ENCODE assay signal across 9 mouse cellular contexts in the genomic region with DNA sequence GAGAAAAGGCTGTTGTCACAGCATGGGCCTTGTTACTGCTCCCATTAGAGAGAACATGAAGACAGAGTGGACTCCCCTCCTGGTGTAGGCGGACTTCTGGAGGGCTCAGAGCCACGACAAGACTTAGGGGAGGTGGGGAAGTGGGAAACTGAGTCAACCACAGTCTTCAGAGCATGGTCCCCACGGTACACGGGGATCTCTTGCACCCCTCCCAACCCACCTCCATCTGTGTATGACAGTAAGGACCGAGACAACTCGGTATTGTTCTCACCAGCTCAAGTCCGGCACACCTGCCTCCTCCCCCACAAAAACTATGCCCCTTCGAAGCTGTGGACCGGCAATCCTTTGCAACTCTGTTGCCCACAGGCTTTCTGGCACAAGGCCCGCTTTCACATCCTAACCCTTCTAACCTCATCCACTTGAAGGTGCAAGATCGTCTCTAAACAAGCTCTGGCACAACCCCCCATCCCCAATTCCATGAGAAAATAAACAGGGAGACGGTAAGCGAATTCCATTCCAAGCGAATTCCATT. TPM values are rescaled to one million over a fixed set of nuclear protein-coding genes. Genes with fewer than 3 reads are reported as not detected.
DNase-seq lines count a peak whose midpoint lies in the region; ATAC-seq lines count a peak whose summit lies in the region.
"Had no signal": no experiment of that assay in that cellular context is flagged by ENCODE, and none has a peak within 500 bp of the region (broad histone marks: within the 10 kb centered on the region; RNA-seq: fewer than 3 reads in every experiment).

No protein-coding gene starts in this region.

- no peaks in the 10 kb centered on the region for H3K9me3 ChIP-seq in heart, embryonic 10.5 days
- no peaks in the 10 kb centered on the region for H3K9me3 ChIP-seq in neural tube, embryonic 12.5 days
- H3K9me3 ChIP-seq in lung, embryonic 16.5 days (ENCODE audit: control insufficient read depth, low read length), result no peaks in the 10 kb centered on the region
- no peaks in the 10 kb centered on the region for H3K9me3 ChIP-seq in liver, embryonic 11.5 days (ENCODE audit: control insufficient read depth, low read length)

- 0 out of 2 replicates have a peak overlapping the region, but pooled peaks have one; percentile 23 for H3K4me2 ChIP-seq in neural tube, embryonic 12.5 days (replicated peaks)
- H3K4me2 ChIP-seq in lung, embryonic 16.5 days (ENCODE audit: low read depth, low read length), result peak overlapping the region; percentile 42
- H3K4me2 ChIP-seq in liver, embryonic 11.5 days, result no peak overlapping the region

- H3K36me3 ChIP-seq in heart, embryonic 10.5 days, result no peaks in the 10 kb centered on the region
- no peaks in the 10 kb centered on the region for H3K36me3 ChIP-seq in neural tube, embryonic 12.5 days
- H3K36me3 ChIP-seq in lung, embryonic 16.5 days (ENCODE audit: control insufficient read depth, insufficient read depth, low read length), result no peaks in the 10 kb centered on the region
- no peaks in the 10 kb centered on the region for H3K36me3 ChIP-seq in liver, embryonic 11.5 days (ENCODE audit: control insufficient read depth, insufficient read depth, low read length)

- H3K27ac ChIP-seq in heart, embryonic 10.5 days, result peak overlapping the region; percentile 49
- no peak overlapping the region for H3K27ac ChIP-seq in neural tube, embryonic 12.5 days
- H3K27ac ChIP-seq in lung, embryonic 16.5 days (ENCODE audit: low read length), result no peak overlapping the region
- H3K27ac ChIP-seq in liver, embryonic 11.5 days (ENCODE audit: low read depth, low read length), result no peak overlapping the region

- H3K4me3 ChIP-seq in heart, embryonic 10.5 days, result peak overlapping the region; percentile 46
- no peak overlapping the region for H3K4me3 ChIP-seq in neural tube, embryonic 12.5 days
- peak overlapping the region; percentile 15 for H3K4me3 ChIP-seq in lung, embryonic 16.5 days (ENCODE audit: low read length)
- no peak overlapping the region for H3K4me3 ChIP-seq in liver, embryonic 11.5 days (ENCODE audit: low read depth, low read length)

- peaks cover 44% of the 10 kb centered on the region for H3K4me1 ChIP-seq in heart, embryonic 10.5 days
- H3K4me1 ChIP-seq in neural tube, embryonic 12.5 days, result no peaks in the 10 kb centered on the region
- peaks cover 14% of the 10 kb centered on the region for H3K4me1 ChIP-seq in lung, embryonic 16.5 days (replicated peaks; ENCODE audit: control insufficient read depth, insufficient read depth, low read length)
- no peaks in the 10 kb centered on the region for H3K4me1 ChIP-seq in liver, embryonic 11.5 days (replicated peaks; ENCODE audit: control insufficient read depth, insufficient read depth, low read length)

- no peak for ATAC-seq in neural tube, embryonic 12.5 days (ENCODE audit: low FRiP score, low read depth)
- 0 out of 2 replicates have a peak, but pooled peaks have one; percentile 15 for ATAC-seq in lung, embryonic 16.5 days (ENCODE audit: low read depth)
- no peak for ATAC-seq in liver, embryonic 11.5 days (replicated peaks; ENCODE audit: low FRiP score)

- intact Hi-C loops in heart, postnatal 10 days (cut with DNase I), result no loop called here

- 29% methylated on average over 14 of the region's 14 CpGs for WGBS in heart, embryonic 10.5 days
- WGBS in neural tube, embryonic 12.5 days, result 36% methylated on average over 14 of the region's 14 CpGs
- 17% methylated on average over 14 of the region's 14 CpGs for WGBS in lung, embryonic 16.5 days
- WGBS in liver, embryonic 11.5 days, result 38% methylated on average over 14 of the region's 14 CpGs

- no peaks in the 10 kb centered on the region for H3K27me3 ChIP-seq in heart, embryonic 10.5 days (ENCODE audit: insufficient read depth, poor library complexity, severe bottlenecking)
- 0 out of 2 replicates have a peak, but pooled peaks cover 4% of the 10 kb centered on the region for H3K27me3 ChIP-seq in neural tube, embryonic 12.5 days (replicated peaks)
- peaks cover 2% of the 10 kb centered on the region; the same call in 1 of the 2 replicates for H3K27me3 ChIP-seq in lung, embryonic 16.5 days (ENCODE audit: control insufficient read depth, insufficient read depth, low read depth, low read length)
- H3K27me3 ChIP-seq in liver, embryonic 11.5 days (replicated peaks; ENCODE audit: control insufficient read depth, insufficient read depth, low read length), result peaks cover 2% of the 10 kb centered on the region; the same call in 1 of the 2 replicates

- H3K9ac ChIP-seq in neural tube, embryonic 12.5 days, result no peak overlapping the region
- no peak overlapping the region for H3K9ac ChIP-seq in lung, embryonic 16.5 days (ENCODE audit: low read length)
- H3K9ac ChIP-seq in liver, embryonic 11.5 days (ENCODE audit: low read depth, low read length), result no peak overlapping the region

- peak; percentile 61 for DNase-seq in heart, embryonic 10.5 days (ENCODE audit: low spot score)
- no peak for DNase-seq in heart, postnatal 10 days
- no peak for DNase-seq in neural tube, embryonic 10.5 days (ENCODE audit: extremely low spot score, low spot score)
- DNase-seq in testis, postnatal 14 days (ENCODE audit: low spot score), result peak; percentile 71
- DNase-seq in liver, embryonic 11.5 days (ENCODE audit: low spot score), result no peak
- DNase-seq in left cerebral cortex, adult 9 months (ENCODE audit: low spot score in 2 of 2), result no peak
- DNase-seq: right cerebral cortex, postnatal 25 days had no signal

RNA-seq across cellular contexts. Expression of a gene that starts 13.3 kb away (rescaled TPM):
- polyA plus RNA-seq in heart, embryonic 10.5 days (2016; fragmentation: Nextera tagmentation; extraction: Ambion mirVana), result 1.0 and 6.1 TPM in 2 replicates
- 1 to 10 TPM; 2.5 to 4.0 TPM for total RNA-seq in heart, postnatal 10 days (2021)
- 8.8 and 10.0 TPM in 2 replicates for polyA plus RNA-seq in neural tube, embryonic 12.5 days (2016; fragmentation: Nextera tagmentation; extraction: Ambion mirVana)
- polyA plus RNA-seq in lung, embryonic 16.5 days (2015; fragmentation: Nextera tagmentation; extraction: Ambion mirVana), result 5.1 and 5.3 TPM in 2 replicates
- polyA plus RNA-seq in liver, embryonic 11.5 days (2014; fragmentation: Nextera tagmentation; extraction: Ambion mirVana), result 6.9 and 10.2 TPM in 2 replicates

Comparison
In these comparisons a context has a peak if more than half of its experiments do, and no peak if none do; other contexts are left out.
1. DNase-seq: peak in heart, embryonic 10.5 days (single experiment) and testis, postnatal 14 days (single experiment); none in heart, postnatal 10 days (0 of 2), neural tube, embryonic 10.5 days (single experiment), liver, embryonic 11.5 days (single experiment) and left cerebral cortex, adult 9 months (0 of 2).
2. H3K4me3 ChIP-seq: peak in heart, embryonic 10.5 days (single experiment) and lung, embryonic 16.5 days (single experiment); none in neural tube, embryonic 12.5 days (single experiment) and liver, embryonic 11.5 days (single experiment).